Mouse (Mus musculus) gastrocnemius, postnatal 36 days (tissue): ENCODE data around the gene Magohb. TPM values are rescaled to one million over a fixed set of nuclear protein-coding genes. Genes with fewer than 3 reads are reported as not detected.
A peak's percentile ranks its signal among the peaks of the same experiment; 100 is the strongest.
"Not testable (repeated sequence)": the region's sequence is repeated elsewhere in the genome, so short reads cannot be mapped to it uniquely, and the experiment has no call there.

Source experiments
- DNase-seq, 2 experiments: peaks; one replicate each; pipeline ENCODE4 v3.0.0; 2022
- intact Hi-C: fragments of 180-260 bp; cut with DNase I; formaldehyde crosslinking; loops from one replicate; pipeline ENCODE4 v1.15.1; 2025
- long read RNA-seq, 2 experiments: library from polyadenylated mRNA; stranded (forward); transcript quantifications; one replicate each; pipeline ENCODE4 v2.0.0; 2021
- total RNA-seq, 2 experiments: library from RNA; stranded (reverse); gene quantifications; 2 replicates each; pipeline ENCODE4 v1.2.3; 2021

The Magohb gene
- total RNA-seq = 1 to 10 TPM; 2.6 to 4.5 TPM
- long read RNA-seq, experiment 1, transcript Magohb-201 (5 exons, 767 nt) = major isoform, 6 of 6 reads
- long read RNA-seq, experiment 1, partial matches to known transcripts = 0 of 6 reads
- long read RNA-seq, experiment 1, other reads (novel, unspliced or antisense) = 0 of 6 reads
- long read RNA-seq, experiment 2, transcript Magohb-201 (5 exons, 767 nt) = major isoform, 11 of 11 reads
- long read RNA-seq, experiment 2, partial matches to known transcripts = 0 of 11 reads
- long read RNA-seq, experiment 2, other reads (novel, unspliced or antisense) = 0 of 11 reads

DNA sequence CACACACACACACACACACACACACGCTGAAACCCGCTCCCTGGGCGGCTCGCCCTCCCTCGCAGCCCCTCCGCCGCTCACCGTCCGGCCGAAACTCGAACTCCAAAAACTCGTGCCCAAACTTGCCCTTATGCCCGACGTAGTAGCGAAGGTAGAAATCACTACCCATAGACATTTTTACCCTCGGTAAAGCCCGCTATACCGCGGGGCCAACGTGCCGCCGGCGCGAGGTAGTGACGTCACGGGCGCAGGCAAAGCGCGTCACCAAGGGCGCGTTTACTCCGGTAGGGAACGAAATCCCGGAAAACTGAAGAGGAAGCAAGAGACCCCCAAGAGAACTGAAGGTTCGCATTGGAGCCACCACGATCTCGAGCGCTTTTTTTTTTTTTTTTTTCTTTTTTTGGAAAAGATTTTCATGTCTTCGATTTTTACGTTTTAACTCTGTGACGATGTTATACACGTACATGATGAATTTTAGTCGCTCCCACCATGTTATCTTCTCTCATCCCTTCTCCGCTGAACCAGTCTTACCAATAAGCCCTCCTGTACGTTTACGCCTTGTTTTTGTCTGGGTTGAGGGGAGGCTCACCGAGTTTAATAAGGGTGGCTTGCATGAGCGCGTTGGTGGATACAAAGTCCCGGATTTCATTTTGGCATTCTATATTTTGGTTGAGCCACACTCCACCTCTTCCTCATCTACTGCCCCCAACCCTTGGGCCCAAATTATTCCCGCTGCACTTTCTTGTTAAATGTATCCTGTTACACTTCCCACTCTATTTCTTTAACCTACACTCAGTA, at the start of gene Magohb:
Gene Magohb (minus strand): TSS at position 254 of the 798 bp plus-strand sequence.
- intact Hi-C loops = loop anchor here (5.0 kb wide), 1 partner anchor 129 kb away; no protein-coding TSS in a partner anchor
- peak; percentile 75 to 83 for DNase-seq

DNA sequence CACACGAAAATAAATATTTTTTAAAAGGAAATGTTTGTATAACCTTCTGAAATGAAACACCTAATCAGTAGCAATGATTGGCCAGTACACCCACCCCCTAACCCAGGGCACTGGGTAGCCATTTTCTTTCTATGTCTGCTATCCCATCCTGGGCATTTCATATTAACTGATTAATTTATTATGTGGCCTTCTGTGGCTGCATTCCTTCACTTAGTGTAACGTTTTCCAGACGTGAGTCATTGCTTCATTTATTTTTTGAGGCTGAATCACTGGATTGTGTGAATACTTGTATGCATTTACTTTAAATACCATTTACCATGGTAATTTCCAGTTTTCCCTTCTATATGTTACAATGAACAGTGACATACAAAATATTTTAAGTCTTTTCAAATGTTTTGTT, 47.0 kb upstream of the Magohb start:
- DNase-seq = no peak
- intact Hi-C loops = no loop called here

DNA sequence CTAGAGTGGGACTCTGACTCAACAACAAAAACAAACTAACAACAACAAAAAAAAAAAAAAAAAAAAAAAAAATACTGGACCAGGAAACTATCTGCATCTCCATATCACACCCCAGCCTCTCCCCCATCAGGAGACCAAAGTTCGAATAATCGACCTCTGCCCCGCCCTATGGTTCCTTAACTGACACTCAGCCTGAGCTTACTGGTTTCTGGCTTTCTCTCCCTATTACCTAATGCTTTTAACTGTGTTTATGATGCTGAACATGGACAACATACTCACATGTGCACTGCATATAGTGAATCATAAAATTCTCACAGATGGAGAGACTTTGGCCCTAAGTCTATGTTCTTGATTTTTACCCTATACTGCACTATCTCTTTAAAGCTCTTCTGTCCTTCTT, 46.3 kb upstream of the Magohb start:
- no peak for DNase-seq
- intact Hi-C loops = no loop called here

DNA sequence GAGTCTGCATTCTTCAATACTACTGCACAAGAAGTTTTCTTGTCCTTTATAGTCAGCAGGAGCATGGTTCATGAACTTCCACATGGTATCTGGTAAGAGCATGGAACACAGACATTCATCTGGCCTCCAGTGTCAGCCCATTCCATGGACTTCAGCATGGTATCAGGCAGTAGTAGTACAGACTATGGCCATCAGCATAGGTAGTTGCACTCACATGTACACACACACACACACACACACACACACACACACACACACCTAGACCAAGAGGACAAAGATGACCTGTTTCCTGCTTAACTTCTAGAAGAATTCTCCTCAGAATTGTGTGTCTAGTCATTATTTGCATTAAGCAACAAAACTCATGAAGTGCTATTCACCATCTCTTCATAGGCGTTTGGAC, 45.7 kb upstream of the Magohb start:
- intact Hi-C loops = no loop called here

DNA sequence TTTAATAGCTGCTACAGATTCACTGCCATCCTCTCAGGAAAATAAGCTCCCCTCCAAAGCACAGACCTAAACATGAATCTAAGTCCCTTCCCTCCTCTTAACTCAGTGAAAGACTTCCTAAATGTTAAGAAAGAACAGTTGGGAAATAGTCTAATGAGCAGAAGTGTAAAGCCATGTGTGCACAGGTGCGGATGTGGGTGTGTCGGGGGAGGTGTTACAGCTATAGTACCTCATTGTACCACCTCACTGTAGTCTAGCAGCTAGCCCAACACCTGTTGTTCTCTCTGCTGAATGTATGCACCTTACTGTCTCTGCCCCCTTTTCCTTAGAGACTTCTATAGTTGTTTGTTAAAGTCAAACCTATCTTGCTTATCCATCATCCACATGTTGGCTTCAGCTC, 34.0 kb upstream of the Magohb start:
- no peak for DNase-seq
- intact Hi-C loops = no loop called here

More for the DNA sequence above, 45.7 kb upstream of the Magohb start:
- DNase-seq = no peak

DNA sequence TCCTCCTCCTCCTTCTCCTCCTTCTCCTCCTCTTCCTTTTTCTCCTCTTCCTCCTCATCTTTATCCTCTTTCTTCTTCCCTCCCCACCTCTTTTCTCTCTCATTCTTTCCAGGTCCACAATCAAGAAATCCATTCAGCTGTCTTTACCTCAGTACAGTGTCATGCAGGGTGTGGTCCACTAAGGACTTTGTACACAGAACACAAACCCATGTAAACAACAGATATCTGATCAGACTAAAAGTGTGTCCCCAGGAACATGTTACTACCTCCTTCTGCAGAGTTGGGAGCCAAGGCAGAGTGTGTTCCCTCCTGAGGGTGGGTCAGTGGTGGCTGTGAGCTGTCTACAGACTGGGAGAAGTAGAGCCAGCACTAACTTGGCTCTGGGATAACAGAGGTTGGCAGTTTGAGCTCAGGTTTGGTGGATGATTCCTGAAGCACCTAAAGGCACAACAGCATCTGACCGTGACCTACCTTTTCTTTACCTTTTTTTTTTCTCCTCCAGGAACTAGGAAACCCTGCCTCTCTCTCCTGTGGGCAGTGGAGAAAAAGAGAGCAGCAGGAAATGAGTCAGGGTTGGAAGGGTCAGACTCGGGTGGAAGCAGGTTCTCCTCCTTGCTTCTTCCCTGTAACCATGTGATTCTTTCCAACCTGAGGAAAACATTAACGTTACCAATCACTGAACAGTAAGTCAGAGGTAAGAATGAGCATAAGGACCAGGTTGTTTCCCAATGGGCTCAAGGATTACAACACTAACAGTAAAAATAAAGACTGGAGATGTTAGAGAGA, 29.0 kb upstream of the Magohb start:
- no peak for DNase-seq
- intact Hi-C loops = no loop called here

DNA sequence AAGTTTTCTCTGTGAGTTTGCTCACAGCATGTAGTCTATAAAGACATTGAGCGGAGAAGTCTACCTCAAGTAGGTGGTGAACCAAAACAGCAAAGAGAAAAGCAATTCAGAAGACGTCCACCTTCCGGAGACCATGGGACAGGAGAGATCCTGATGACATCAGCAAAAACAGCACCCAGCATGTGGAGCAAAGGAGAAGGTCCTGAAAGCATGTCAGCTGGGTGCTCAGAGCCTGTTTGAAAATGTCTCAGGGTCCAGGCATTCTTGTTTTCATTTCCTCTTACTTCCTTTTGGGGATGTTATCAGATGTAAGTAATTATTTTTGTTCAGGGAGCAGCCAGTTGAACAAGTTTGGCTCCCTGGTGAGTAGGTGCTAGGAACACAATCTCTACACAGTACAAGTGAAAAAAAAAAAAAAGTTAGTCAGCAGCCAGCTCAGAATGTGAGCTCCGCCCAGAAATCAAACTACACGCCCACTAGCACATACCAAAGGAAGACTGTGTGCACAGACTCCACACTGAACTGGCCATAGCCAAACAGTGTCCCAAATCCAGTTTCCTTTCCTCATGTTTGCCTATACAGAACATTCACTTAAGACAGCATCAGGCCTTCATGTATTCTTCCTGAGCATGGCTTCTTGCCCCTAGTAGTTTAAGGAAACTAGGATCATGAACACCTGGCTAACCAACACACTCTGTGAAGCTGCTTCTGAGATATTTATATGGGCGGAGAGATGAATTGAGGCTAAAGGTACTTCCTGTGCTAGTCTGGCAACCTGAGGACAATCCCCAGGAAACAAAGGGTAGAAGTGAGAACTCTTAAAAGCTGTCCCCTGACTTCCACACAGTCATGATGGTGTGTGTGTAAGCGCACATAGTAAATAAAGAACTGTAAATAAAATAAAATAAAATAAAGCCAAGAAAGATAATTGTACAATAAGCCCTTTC, 23.4 kb upstream of the Magohb start:
- no peak for DNase-seq
- intact Hi-C loops = loop anchor here (10.0 kb wide), 1 partner anchor 282 kb away; no protein-coding TSS in a partner anchor

DNA sequence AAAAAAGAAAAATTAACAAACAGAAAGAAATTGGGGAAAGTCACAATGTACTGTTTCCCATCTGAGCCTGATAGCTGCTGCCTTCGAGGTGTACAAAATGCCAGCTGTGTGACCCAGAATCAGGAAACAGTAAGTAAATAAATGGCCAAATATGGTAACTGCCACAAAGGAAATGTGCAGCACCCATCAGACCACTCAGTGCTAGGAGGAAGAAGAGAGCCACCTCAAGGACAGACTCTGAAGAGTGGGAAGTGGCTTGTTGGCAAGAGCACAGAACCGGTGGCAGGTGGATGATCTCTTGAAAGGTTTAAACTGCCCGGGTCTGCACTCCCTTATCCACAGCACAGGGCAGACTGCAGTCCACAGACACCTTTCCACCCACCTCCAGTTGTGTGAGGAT, 15.0 kb upstream of the Magohb start:
- intact Hi-C loops = no loop called here
- no peak for DNase-seq

DNA sequence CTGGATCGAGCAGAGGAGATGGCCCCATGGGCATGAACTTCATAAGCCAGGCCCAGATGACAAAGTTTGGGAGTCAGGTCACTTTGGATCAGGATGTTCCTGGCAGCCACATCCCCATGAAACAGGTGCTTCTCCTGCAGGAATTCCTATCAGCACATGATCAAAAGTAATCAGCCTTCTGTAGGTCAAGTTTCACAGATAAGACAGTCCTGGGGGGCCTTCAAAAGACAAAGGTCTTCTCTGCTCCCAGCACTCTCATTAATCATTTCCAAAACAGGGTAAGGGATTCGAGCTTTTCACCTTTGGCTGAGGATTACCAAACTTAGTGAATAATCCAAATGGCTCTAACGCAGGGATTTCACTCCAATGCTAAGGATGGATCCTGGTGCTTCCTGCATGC, 11.7 kb upstream of the Magohb start:
- intact Hi-C loops = no loop called here
- DNase-seq = no peak

DNA sequence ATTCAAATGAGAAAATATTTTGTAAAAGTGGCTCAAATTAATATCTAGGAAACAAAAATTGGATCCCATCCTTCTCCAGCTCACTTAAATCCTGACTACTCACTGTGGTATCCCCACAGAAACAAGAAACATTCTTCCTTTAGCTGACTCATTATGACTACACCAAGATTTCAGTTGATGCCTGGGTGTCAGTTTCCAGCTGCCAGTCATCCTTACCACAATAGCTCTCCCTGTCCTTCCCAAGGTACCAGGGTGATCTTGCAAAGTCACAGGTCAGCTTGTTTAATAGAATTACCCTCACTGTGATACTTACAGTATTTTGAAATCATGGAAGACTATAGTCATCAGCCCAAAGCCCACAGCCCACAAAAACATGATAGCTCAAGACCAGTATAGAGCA, 5.5 kb upstream of the Magohb start:
- intact Hi-C loops = no loop called here
- DNase-seq = no peak

DNA sequence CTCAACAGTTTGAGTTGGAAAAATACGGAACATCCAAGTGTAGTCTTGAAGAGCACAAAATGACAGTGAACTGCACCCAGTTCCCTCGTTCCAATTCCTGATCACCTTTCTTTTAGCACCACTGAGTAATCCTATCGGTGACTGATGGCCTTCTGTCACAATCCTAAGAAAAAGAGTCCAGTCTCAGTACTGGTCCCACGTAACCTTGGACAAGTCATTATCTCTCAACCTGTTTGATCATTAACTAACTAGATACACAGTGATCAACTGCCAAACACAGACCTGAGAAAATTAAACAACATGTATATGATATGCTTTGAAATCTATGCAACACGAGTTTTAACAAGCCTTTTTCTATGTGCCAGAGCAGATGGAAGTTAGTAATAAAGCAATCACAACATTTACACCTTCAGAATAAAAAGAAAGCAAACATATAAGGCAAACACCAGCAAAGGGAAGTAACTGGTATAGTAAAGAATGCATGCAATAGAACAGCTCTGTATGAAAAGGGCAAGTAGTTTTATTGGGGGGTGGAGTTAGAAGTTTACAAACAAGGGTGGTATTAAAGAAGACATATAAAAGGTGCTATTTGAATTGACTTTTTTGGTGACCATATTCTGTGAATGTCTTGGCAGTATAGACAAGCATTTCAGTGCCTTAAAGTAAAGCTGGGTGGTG, 1.5 kb upstream of the Magohb start:
- intact Hi-C loops = loop anchor here (5.0 kb wide), 1 partner anchor 128 kb away; no protein-coding TSS in a partner anchor
- no peak for DNase-seq

DNA sequence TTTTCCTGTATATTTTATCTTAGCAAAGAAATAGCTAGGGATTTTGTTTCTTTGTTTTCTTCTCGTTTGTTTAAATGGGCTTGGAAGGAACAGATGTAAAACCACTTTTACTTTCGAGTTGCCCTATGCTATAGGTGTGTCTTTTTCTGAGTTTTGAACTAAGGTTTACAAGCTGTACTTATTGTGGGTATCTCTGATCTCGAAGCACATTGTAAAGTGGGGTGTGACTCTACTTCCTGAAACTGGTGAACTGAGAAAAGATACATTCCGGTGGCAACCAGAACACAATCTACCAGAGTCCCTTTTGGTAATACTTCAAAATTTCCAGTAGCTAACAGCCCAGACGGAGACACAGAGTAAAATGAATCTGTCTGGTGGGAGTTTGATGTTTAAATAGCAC, 872 bp upstream of the Magohb start:
- intact Hi-C loops = loop anchor here (5.0 kb wide), 1 partner anchor 128 kb away; no protein-coding TSS in a partner anchor
- no peak for DNase-seq

DNA sequence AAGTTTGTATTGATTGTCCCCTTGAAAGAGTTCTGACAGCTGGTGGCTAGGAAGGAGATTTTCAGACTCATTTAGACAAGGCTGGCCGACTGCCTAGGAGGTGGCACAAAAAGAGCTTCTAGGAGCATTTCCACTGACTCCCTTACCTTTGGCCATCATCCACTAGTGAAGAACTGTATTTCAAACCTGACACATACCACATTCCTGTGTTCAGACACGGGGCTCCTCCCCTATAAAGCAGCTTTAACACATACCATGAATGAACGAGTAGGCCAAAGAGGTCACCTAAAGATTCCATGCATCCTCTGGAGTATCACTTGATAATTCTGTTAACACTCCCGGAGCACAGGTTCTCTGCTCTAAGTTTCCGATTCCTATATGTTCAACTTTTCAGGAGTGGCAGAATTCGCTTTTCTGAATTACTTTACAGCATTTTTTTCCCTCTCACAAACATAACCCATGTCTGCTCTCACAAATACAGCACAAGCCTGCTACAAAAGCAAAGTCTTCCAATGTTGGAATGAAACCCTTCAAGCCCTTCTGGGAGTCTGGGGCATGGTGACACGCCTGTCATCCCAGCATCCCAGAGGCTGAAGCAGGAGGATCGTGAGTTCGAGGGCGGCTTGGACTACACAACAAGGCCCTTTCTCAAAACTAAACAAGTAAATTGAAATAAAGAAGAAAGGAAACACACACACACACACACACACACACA, 611 bp downstream of the Magohb start:
- no peak for DNase-seq

DNA sequence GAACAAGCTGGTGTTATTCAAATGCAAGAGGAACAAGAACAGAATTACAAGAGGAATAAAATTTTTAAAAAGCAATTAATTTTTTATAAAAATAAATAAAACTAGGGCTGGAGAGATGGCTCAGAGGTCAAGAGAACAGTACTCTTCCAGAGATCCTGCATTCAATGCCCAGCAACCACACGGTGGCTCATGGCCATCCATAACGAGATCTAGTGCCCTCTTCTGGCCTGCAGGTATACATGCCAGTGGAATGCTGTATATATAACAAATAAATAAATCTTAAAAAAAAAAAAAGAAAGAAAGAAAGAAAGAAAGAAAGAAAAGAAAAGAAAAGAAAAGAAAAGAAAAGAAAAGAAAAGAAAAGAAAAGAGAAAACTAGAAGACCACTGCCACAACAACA, 2.6 kb downstream of the Magohb start:
- intact Hi-C loops = loop anchor here (5.0 kb wide), 1 partner anchor 132 kb away; no protein-coding TSS in a partner anchor
- no peak for DNase-seq

More for the DNA sequence above, 611 bp downstream of the Magohb start:
- intact Hi-C loops = loop anchor here (5.0 kb wide), 1 partner anchor 130 kb away; no protein-coding TSS in a partner anchor

DNA sequence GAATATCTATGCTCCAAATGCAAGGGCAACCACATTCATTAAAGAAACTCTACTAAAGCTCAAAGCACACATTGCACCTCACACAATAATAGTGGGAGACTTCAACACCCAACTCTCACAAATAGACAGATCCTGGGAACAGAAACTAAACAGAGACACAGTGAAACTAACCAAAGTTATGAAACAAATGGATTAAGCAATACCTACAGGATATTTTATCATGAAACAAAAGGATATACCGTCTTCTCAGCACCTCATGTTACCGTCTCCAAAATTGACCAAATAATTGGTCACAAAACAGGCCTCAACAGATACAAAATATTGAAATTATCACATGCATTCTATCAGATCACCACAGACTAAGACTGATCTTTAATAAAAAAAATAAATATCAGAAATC, 14.9 kb downstream of the Magohb start:
- intact Hi-C loops = not testable (repeated sequence)

DNA sequence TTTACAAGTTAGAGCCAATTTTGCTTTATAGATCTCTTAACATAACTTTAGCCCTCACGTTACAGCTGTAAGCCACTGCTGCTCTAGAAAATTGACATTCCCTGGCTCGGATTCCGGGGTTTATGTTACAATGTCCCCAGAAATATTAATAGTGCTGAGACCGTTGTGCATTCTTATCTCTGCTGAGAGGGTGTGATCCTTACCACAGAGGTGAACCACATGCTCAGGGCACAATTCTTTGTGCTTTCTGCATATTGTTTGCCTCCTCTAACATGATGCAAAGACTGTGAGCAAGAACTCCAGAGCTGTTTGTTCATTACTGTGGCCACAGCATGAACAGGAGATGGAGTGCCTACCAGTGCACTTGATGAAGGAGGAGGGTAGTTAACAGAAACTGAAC, 16.4 kb downstream of the Magohb start:
- DNase-seq = no peak
- intact Hi-C loops = no loop called here

More for the DNA sequence above, 14.9 kb downstream of the Magohb start:
- not testable (repeated sequence) for DNase-seq

DNA sequence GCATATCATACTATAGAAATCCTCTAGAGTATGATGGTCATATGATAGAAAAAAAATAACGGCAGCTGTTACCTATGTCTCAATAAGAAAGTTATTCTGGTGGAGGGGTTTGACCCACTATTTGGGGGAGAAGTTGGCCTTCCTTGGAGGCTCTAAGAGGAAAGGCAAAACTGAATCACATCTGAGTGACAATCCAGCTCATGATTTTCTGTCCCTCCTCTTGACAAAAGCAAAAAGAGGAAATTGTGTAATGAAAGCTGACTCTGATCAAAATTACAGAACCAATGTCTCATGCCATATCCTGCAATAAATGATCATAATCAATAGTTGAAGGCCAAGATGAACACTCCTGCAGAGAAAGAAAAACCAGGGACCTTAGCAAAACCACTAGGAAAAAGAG, 20.7 kb downstream of the Magohb start:
- DNase-seq = no peak
- intact Hi-C loops = no loop called here

DNA sequence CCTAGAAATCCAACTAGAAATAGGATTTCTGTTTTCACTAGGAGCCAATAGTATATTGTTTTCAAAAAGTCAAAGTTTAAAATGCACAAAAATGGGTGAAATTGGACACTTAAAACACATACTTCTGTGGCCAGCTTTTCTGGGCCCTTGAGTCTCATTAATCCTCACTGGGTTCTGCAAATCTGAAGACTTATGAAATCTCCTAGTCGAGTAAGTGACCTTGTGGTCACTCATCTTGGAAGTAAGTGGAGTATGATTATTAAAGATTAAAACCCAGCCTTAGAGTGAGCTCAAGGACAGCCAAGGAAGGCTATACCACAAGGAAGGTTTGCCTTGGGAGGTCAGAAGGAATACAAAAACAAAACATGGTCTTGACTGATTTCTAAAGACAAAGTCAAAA, 22.7 kb downstream of the Magohb start:
- DNase-seq = no peak
- intact Hi-C loops = no loop called here
